16 mouse cellular contexts compared by ENCODE assay signal in genomic region chr14:7821341-7821740, GRCm38 (mm10). TPM values are rescaled to one million over a fixed set of nuclear protein-coding genes. Genes with fewer than 3 reads are reported as not detected.
DNase-seq lines count a peak whose midpoint lies in the region; ATAC-seq and TF ChIP-seq lines count a peak whose summit lies in the region.
"Had no signal": no experiment of that assay in that cellular context is flagged by ENCODE, and none has a peak within 500 bp of the region (broad histone marks: within the 10 kb centered on the region; RNA-seq: fewer than 3 reads in every experiment).

No protein-coding gene starts in this region.

- 83% methylated on average over 8 of the region's 8 CpGs for WGBS in forebrain, embryonic 13.5 days
- 86% methylated on average over 8 of the region's 8 CpGs for WGBS in forebrain, embryonic 10.5 days
- WGBS in liver, postnatal 0 days (ENCODE audit: insufficient replicate concordance), result 63% methylated on average over 8 of the region's 8 CpGs
- WGBS in liver, embryonic 11.5 days, result 74% methylated on average over 8 of the region's 8 CpGs
- 48% methylated on average over 8 of the region's 8 CpGs for WGBS in intestine, embryonic 15.5 days
- WGBS in stomach, embryonic 15.5 days, result 36% methylated on average over 8 of the region's 8 CpGs
- WGBS in kidney, embryonic 14.5 days, result 75% methylated on average over 8 of the region's 8 CpGs

- H3K36me3 ChIP-seq in forebrain, embryonic 13.5 days (ENCODE audit: poor library complexity, severe bottlenecking), result no peaks in the 10 kb centered on the region
- peaks cover 6% of the 10 kb centered on the region for H3K36me3 ChIP-seq in forebrain, embryonic 10.5 days (replicated peaks)
- H3K36me3 ChIP-seq in liver, postnatal 0 days (replicated peaks; ENCODE audit: insufficient read depth, low read length), result no peaks in the 10 kb centered on the region
- H3K36me3 ChIP-seq in liver, embryonic 11.5 days (ENCODE audit: control insufficient read depth, insufficient read depth, low read length), result no peaks in the 10 kb centered on the region
- H3K36me3 ChIP-seq in intestine, embryonic 15.5 days, result no peaks in the 10 kb centered on the region
- H3K36me3 ChIP-seq in stomach, embryonic 15.5 days, result no peaks in the 10 kb centered on the region
- no peaks in the 10 kb centered on the region for H3K36me3 ChIP-seq in kidney, embryonic 14.5 days (ENCODE audit: control insufficient read depth, insufficient read depth, low read length)
- H3K36me3 ChIP-seq: forebrain, embryonic 15.5 days had no signal

- H3K4me1 ChIP-seq in forebrain, embryonic 13.5 days, result peaks cover 59% of the 10 kb centered on the region
- H3K4me1 ChIP-seq in forebrain, embryonic 10.5 days, result peaks cover 80% of the 10 kb centered on the region
- H3K4me1 ChIP-seq in liver, postnatal 0 days (ENCODE audit: insufficient read depth), result peaks cover 33% of the 10 kb centered on the region
- H3K4me1 ChIP-seq in liver, embryonic 11.5 days (replicated peaks; ENCODE audit: control insufficient read depth, insufficient read depth, low read length), result peaks cover 17% of the 10 kb centered on the region
- peaks cover 49% of the 10 kb centered on the region for H3K4me1 ChIP-seq in intestine, embryonic 15.5 days (replicated peaks)
- H3K4me1 ChIP-seq in stomach, embryonic 15.5 days, result peaks cover 51% of the 10 kb centered on the region
- H3K4me1 ChIP-seq in kidney, embryonic 14.5 days (ENCODE audit: control insufficient read depth, insufficient read depth, low read length), result peaks cover 35% of the 10 kb centered on the region

- no peak for ATAC-seq in forebrain, embryonic 13.5 days
- no peak for ATAC-seq in liver, postnatal 0 days
- no peak for ATAC-seq in liver, embryonic 11.5 days (replicated peaks; ENCODE audit: low FRiP score)
- ATAC-seq in intestine, embryonic 15.5 days, result no peak
- ATAC-seq in stomach, embryonic 15.5 days (ENCODE audit: insufficient read depth, low FRiP score, low read depth), result no peak
- ATAC-seq in megakaryocyte-erythroid progenitor cell, adult 5-6 weeks (replicated peaks; ENCODE audit: low FRiP score, low TSS enrichment, poor library complexity, severe bottlenecking), result no peak
- ATAC-seq in kidney, embryonic 14.5 days (ENCODE audit: low FRiP score, low TSS enrichment), result no peak
- ATAC-seq: forebrain, embryonic 15.5 days had no signal

- no peak overlapping the region for H3K27ac ChIP-seq in forebrain, embryonic 13.5 days
- H3K27ac ChIP-seq in forebrain, embryonic 10.5 days, result no peak overlapping the region
- H3K27ac ChIP-seq in liver, postnatal 0 days (ENCODE audit: low read depth), result peak overlapping the region; percentile 49
- no peak overlapping the region for H3K27ac ChIP-seq in liver, embryonic 11.5 days (ENCODE audit: low read depth, low read length)
- H3K27ac ChIP-seq in intestine, embryonic 15.5 days, result no peak overlapping the region
- H3K27ac ChIP-seq in stomach, embryonic 15.5 days, result no peak overlapping the region
- no peak overlapping the region for H3K27ac ChIP-seq in kidney, embryonic 14.5 days (ENCODE audit: low read depth, low read length)
- H3K27ac ChIP-seq: forebrain, embryonic 15.5 days; macrophage had no signal

- TF ChIP-seq EP300 in liver, postnatal 0 days (IDR thresholded peaks at IDR 0.05; ENCODE audit: low read depth), result no peak

- no peak overlapping the region for H3K9ac ChIP-seq in forebrain, embryonic 13.5 days
- H3K9ac ChIP-seq in liver, postnatal 0 days (replicated peaks), result no peak overlapping the region
- H3K9ac ChIP-seq in liver, embryonic 11.5 days (ENCODE audit: low read depth, low read length), result no peak overlapping the region
- H3K9ac ChIP-seq in intestine, embryonic 15.5 days, result no peak overlapping the region
- no peak overlapping the region for H3K9ac ChIP-seq in stomach, embryonic 15.5 days
- no peak overlapping the region for H3K9ac ChIP-seq in kidney, embryonic 14.5 days (ENCODE audit: low read depth, low read length)
- H3K9ac ChIP-seq: forebrain, embryonic 15.5 days had no signal

- no peak for TF ChIP-seq CTCF in liver, postnatal 0 days (IDR thresholded peaks at IDR 0.05; ENCODE audit: low read depth)

- no peak for DNase-seq in forebrain, embryonic 10.5 days (ENCODE audit: extremely low spot score, low spot score)
- DNase-seq in liver, postnatal 0 days, result no peak
- no peak for DNase-seq in liver, embryonic 11.5 days (ENCODE audit: low spot score)
- DNase-seq: adrenal gland, adult 2 months; kidney, postnatal 10 days; right cerebral cortex, postnatal 14 days had no signal

- no peak overlapping the region for H3K4me3 ChIP-seq in forebrain, embryonic 13.5 days
- H3K4me3 ChIP-seq in forebrain, embryonic 10.5 days, result no peak overlapping the region
- H3K4me3 ChIP-seq in liver, postnatal 0 days (ENCODE audit: low read depth, low read length), result no peak overlapping the region
- H3K4me3 ChIP-seq in liver, embryonic 11.5 days (ENCODE audit: low read depth, low read length), result no peak overlapping the region
- H3K4me3 ChIP-seq in intestine, embryonic 15.5 days (replicated peaks), result no peak overlapping the region
- no peak overlapping the region for H3K4me3 ChIP-seq in stomach, embryonic 15.5 days (replicated peaks)
- H3K4me3 ChIP-seq in kidney, embryonic 14.5 days (ENCODE audit: low read length), result no peak overlapping the region
- H3K4me3 ChIP-seq: forebrain, embryonic 15.5 days had no signal

- 0 out of 2 replicates have a peak overlapping the region, but pooled peaks have one; percentile 96 for H3K4me2 ChIP-seq in forebrain, embryonic 13.5 days
- no peak overlapping the region for H3K4me2 ChIP-seq in liver, postnatal 0 days (ENCODE audit: low read depth, low read length)
- no peak overlapping the region for H3K4me2 ChIP-seq in liver, embryonic 11.5 days
- 0 out of 2 replicates have a peak overlapping the region, but pooled peaks have one; percentile 89 for H3K4me2 ChIP-seq in intestine, embryonic 15.5 days (replicated peaks)
- 0 out of 2 replicates have a peak overlapping the region, but pooled peaks have one; percentile 23 for H3K4me2 ChIP-seq in stomach, embryonic 15.5 days
- no peak overlapping the region for H3K4me2 ChIP-seq in kidney, embryonic 14.5 days (replicated peaks; ENCODE audit: low read depth, low read length)

- no peaks in the 10 kb centered on the region for H3K9me3 ChIP-seq in forebrain, embryonic 13.5 days (replicated peaks)
- H3K9me3 ChIP-seq in forebrain, embryonic 10.5 days, result no peaks in the 10 kb centered on the region
- H3K9me3 ChIP-seq in liver, postnatal 0 days (ENCODE audit: low read length), result no peaks in the 10 kb centered on the region
- H3K9me3 ChIP-seq in liver, embryonic 11.5 days (ENCODE audit: control insufficient read depth, low read length), result no peaks in the 10 kb centered on the region
- no peaks in the 10 kb centered on the region for H3K9me3 ChIP-seq in intestine, embryonic 15.5 days
- no peaks in the 10 kb centered on the region for H3K9me3 ChIP-seq in stomach, embryonic 15.5 days
- H3K9me3 ChIP-seq in kidney, embryonic 14.5 days (ENCODE audit: control insufficient read depth, low read length), result no peaks in the 10 kb centered on the region
- H3K9me3 ChIP-seq: forebrain, embryonic 15.5 days had no signal

- no peaks in the 10 kb centered on the region for H3K27me3 ChIP-seq in forebrain, embryonic 13.5 days
- H3K27me3 ChIP-seq in forebrain, embryonic 10.5 days (ENCODE audit: poor library complexity, severe bottlenecking), result no peaks in the 10 kb centered on the region
- no peaks in the 10 kb centered on the region for H3K27me3 ChIP-seq in liver, postnatal 0 days (ENCODE audit: insufficient read depth, low read length)
- H3K27me3 ChIP-seq in liver, embryonic 11.5 days (replicated peaks; ENCODE audit: control insufficient read depth, insufficient read depth, low read length), result no peaks in the 10 kb centered on the region
- H3K27me3 ChIP-seq in intestine, embryonic 15.5 days (replicated peaks), result no peaks in the 10 kb centered on the region
- no peaks in the 10 kb centered on the region for H3K27me3 ChIP-seq in stomach, embryonic 15.5 days (replicated peaks)
- H3K27me3 ChIP-seq in kidney, embryonic 14.5 days (ENCODE audit: control insufficient read depth, insufficient read depth, low read length), result no peaks in the 10 kb centered on the region
- H3K27me3 ChIP-seq: forebrain, embryonic 15.5 days had no signal

RNA-seq across cellular contexts. Expression of gene Flnb, which starts 3.6 kb away (rescaled TPM):
- polyA plus RNA-seq in forebrain, embryonic 13.5 days (2015; fragmentation: Nextera tagmentation; extraction: Ambion mirVana), result 8.7 TPM in 2 replicates
- polyA plus RNA-seq in forebrain, embryonic 10.5 days (2016; fragmentation: Nextera tagmentation; extraction: Ambion mirVana), result 22.9 and 24.2 TPM in 2 replicates
- 2.5 and 2.9 TPM in 2 replicates for polyA plus RNA-seq in liver, postnatal 0 days (2015; fragmentation: Nextera tagmentation; extraction: Ambion mirVana)
- 13.3 and 14.2 TPM in 2 replicates for polyA plus RNA-seq in liver, embryonic 11.5 days (2014; fragmentation: Nextera tagmentation; extraction: Ambion mirVana)
- polyA plus RNA-seq in intestine, embryonic 15.5 days (2015; fragmentation: Nextera tagmentation; extraction: Ambion mirVana), result 17.4 and 18.4 TPM in 2 replicates
- 17.4 and 20.3 TPM in 2 replicates for polyA plus RNA-seq in stomach, embryonic 15.5 days (2015; fragmentation: Nextera tagmentation; extraction: Ambion mirVana)
- 0.76 and 1.5 TPM in 2 replicates for total RNA-seq in megakaryocyte-erythroid progenitor cell, adult 5-6 weeks (2014; fragmentation: Nextera tagmentation)
- total RNA-seq in megakaryocyte-erythroid progenitor cell, adult 5-6 weeks (2017), result 1.3 and 1.9 TPM in 2 replicates
- 12.7 and 25.7 TPM in 2 replicates for polyA plus RNA-seq in kidney, embryonic 14.5 days (2014; fragmentation: Nextera tagmentation; extraction: Ambion mirVana)

RNA-seq across cellular contexts. Expression of gene Gm26661, which starts 30.0 kb away (rescaled TPM):
- not detected in 2 replicates for polyA plus RNA-seq in forebrain, embryonic 13.5 days (2015; fragmentation: Nextera tagmentation; extraction: Ambion mirVana)
- not detected in 2 replicates for polyA plus RNA-seq in forebrain, embryonic 10.5 days (2016; fragmentation: Nextera tagmentation; extraction: Ambion mirVana)
- polyA plus RNA-seq in liver, postnatal 0 days (2015; fragmentation: Nextera tagmentation; extraction: Ambion mirVana), result not detected in 2 replicates
- polyA plus RNA-seq in liver, embryonic 11.5 days (2014; fragmentation: Nextera tagmentation; extraction: Ambion mirVana), result not detected in 2 replicates
- polyA plus RNA-seq in intestine, embryonic 15.5 days (2015; fragmentation: Nextera tagmentation; extraction: Ambion mirVana), result not detected in 2 replicates
- 0.32 TPM in 1 of 2 replicates, not detected in the other for polyA plus RNA-seq in stomach, embryonic 15.5 days (2015; fragmentation: Nextera tagmentation; extraction: Ambion mirVana)
- not detected in 2 replicates for total RNA-seq in megakaryocyte-erythroid progenitor cell, adult 5-6 weeks (2014; fragmentation: Nextera tagmentation)
- not detected in 2 replicates for total RNA-seq in megakaryocyte-erythroid progenitor cell, adult 5-6 weeks (2017)
- not detected in 2 replicates for polyA plus RNA-seq in kidney, embryonic 14.5 days (2014; fragmentation: Nextera tagmentation; extraction: Ambion mirVana)
- total RNA-seq: adrenal gland, adult 2 months; left cerebral cortex, postnatal 25 days; MEL had no signal
- polyA plus RNA-seq: adrenal gland, adult 2 months; forebrain, embryonic 15.5 days; heart, embryonic 14.5 days; macrophage had no signal

Comparison
In these comparisons a context has a peak if more than half of its experiments do, and no peak if none do; other contexts are left out.
1. H3K4me2 ChIP-seq: peak in forebrain, embryonic 13.5 days (single experiment), intestine, embryonic 15.5 days (single experiment) and stomach, embryonic 15.5 days (single experiment); none in liver, postnatal 0 days (single experiment), liver, embryonic 11.5 days (single experiment) and kidney, embryonic 14.5 days (single experiment).